Mouse (Mus musculus) ovary, postnatal 14 days (tissue): Measurements from ENCODE around the gene Olfr741.

Source experiments
- DNase-seq: peaks from one replicate; pipeline ENCODE4 v3.0.0; 2022; ENCODE audit warnings: low spot score

Olfr741 gene

DNA sequence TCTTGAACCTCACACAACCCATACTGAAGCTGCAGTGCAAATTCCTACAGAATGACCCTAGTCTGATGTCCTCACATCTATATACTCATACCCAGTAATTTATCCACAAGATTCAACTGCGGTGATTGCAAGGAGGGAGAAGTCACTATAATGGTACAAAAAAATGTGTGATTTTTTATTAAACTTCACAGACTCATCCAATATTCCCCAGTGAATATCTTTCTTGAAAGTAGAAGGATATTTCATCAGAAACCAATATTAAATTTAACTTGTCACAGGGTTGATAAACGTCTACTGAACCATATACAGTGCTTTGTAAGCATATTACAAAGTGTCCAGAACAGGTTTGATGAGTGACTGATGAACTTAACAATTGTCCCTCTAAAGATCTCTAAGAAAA is at the start of gene Olfr741:
TSS of gene Olfr741 (plus strand) at position 301 of the 400 bp plus-strand sequence.
- DNase-seq, result no peak

DNA sequence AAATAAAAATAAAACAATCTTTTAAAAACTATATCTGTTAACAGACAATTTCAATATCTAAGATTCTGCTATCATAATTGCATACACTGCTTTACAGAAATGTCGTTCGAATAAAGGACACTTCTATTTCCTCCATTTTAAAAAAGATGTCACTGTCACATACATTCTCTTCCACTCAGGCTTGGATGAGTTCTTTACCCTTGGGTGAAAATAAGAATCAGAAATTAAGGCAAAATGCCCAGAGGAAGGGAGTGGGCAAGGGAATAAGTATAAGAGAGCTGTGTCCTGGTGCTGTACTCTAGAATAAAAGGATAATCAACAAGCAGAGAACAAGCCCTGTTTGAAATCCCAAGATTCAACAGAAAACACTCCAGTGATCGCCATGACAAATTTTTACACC is 27.3 kb upstream of the Olfr741 start, which contains the start of gene Olfr740:
TSS of gene Olfr740 (plus strand) at position 301 of the 400 bp plus-strand sequence.
- DNase-seq, result no peak

DNA sequence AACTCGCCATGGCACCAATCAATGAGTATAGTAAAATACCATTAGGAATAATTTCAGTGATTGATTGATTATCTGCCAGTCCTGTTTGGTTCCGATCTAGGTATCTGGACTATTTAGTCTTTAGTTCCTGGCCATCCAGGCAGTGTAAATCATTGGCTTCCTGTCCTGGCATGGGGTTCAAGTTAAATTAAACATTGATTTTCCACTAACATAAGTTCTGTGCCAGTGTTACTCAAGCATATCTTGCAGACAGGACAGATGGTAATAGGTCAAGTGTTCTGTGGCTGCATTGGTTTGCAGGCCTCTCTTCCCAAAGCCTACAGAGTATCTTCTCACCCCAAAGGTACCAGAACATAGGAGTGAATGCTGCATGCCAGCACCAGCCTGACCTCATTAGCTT is 5.9 kb downstream of the Olfr741 start:
- DNase-seq, result no peak

- DNase-seq, result no peak
Measured at GRCm38 (mm10) chr14:50503300-50503699, 30.8 kb downstream of the Olfr741 start, which contains the start of gene Olfr742. TSS of gene Olfr742 (plus strand) at chr14:50503600.

DNA sequence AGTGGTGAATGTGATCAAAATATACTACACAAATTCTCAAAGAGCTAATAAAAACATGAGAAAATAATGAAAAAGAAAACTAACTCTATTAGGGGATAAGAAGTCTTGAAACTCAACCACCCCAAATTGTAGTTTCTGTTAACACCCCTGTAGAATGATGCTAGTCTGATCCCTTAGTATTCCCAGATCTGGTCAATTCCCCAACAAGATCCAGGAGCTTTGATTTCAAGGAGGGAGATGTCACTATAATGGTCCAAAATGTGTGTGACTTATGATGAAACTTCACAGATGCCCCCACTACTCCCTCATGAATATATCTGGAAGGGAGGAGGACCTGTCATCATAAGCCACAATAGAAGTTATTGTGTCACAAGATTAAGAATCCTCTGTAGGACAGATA is 49.0 kb downstream of the Olfr741 start, which contains the start of gene Olfr743:
TSS of gene Olfr743 (plus strand) at position 301 of the 400 bp plus-strand sequence.
- DNase-seq, result no peak
